Mouse (Mus musculus) limb, embryonic 11.5 days (tissue): ENCODE results near the gene Bcl6. TPM values are rescaled to one million over a fixed set of nuclear protein-coding genes. Genes with fewer than 3 reads are reported as not detected.

ENCODE experiments used
- polyA plus RNA-seq: library from polyadenylated mRNA; unstranded; fragments of >200 nt; fragmentation: Nextera tagmentation; extraction: Ambion mirVana; gene quantifications from 2 replicates; pipeline ENCODE4 v1.2.1, GENCODE M21; 2014

Gene Bcl6
- polyA plus RNA-seq, 1 experiment from 2014 or later = 0.24 TPM

Other genes with a start within 250 kb of the Bcl6 start
- gene Sst, start 97.9 kb downstream of the Bcl6 start, polyA plus RNA-seq = 2.1 and 3.7 TPM in 2 replicates
- not detected in 2 replicates for gene Rtp2, start 56.5 kb downstream of the Bcl6 start, polyA plus RNA-seq
- gene Gm37419, start 370 bp downstream of the Bcl6 start, polyA plus RNA-seq = not detected in 2 replicates